Mouse (Mus musculus): ENCODE results near the gene Adam8.

- TF ChIP-seq POLR2A (IDR thresholded peaks at IDR 0.05; ENCODE audit: borderline replicate concordance, low read depth, low read length) (no peak), CTCF (IDR thresholded peaks at IDR 0.05; ENCODE audit: low read depth, low read length) (no peak)
Observed at GRCm38 (mm10) chr7:139970216-139970919, 22.0 kb downstream of the Adam8 start.

Data from bone marrow macrophage, adult 2 months (primary cell).